Mouse (Mus musculus): ENCODE measurements around the gene Ahctf1. TPM values are rescaled to one million over a fixed set of nuclear protein-coding genes. Genes with fewer than 3 reads are reported as not detected.

The Ahctf1 gene
- polyA plus RNA-seq (2015; fragmentation: Nextera tagmentation; extraction: Ambion mirVana): 8.1 and 9.2 TPM in 2 replicates

- Histone ChIP-seq H3K4me1 (ENCODE audit: insufficient read depth) (peaks cover 29% of the 10 kb centered on the region), H3K9me3 (ENCODE audit: low read length) (no peaks in the 10 kb centered on the region), H3K4me3 (ENCODE audit: low read depth, low read length) (peak within 1 kb of the TSS; percentile 94), H3K27me3 (ENCODE audit: insufficient read depth, low read length) (no peaks in the 10 kb centered on the region), H3K9ac (replicated peaks) (peak within 1 kb of the TSS; percentile 94), H3K36me3 (replicated peaks; ENCODE audit: insufficient read depth, low read length) (no peaks in the 10 kb centered on the region; the same call in 1 of the 2 replicates), H3K4me2 (ENCODE audit: low read depth, low read length) (peak within 1 kb of the TSS; percentile 84), H3K27ac (ENCODE audit: low read depth) (peak within 1 kb of the TSS; percentile 98)
- peak; percentile 76 for TF ChIP-seq EP300 (IDR thresholded peaks at IDR 0.05; ENCODE audit: low read depth)
- TF ChIP-seq CTCF (IDR thresholded peaks at IDR 0.05; ENCODE audit: low read depth): peak; percentile 55
- WGBS (ENCODE audit: insufficient replicate concordance): under 1% methylated on average over 44 of the region's 56 CpGs
- ATAC-seq (peak; percentile 94), DNase-seq (peak; percentile 96)
Measured at GRCm38 (mm10) chr1:179803513-179804139, at the start of gene Ahctf1. Gene Ahctf1 (minus strand): TSS chr1:179803680.

- Histone ChIP-seq H3K9me3 (ENCODE audit: low read length) (no peaks in the 10 kb centered on the region), H3K4me1 (ENCODE audit: insufficient read depth) (peaks cover 3% of the 10 kb centered on the region; the same call in 1 of the 2 replicates), H3K4me2 (ENCODE audit: low read depth, low read length) (peak overlapping the region; percentile 83), H3K4me3 (ENCODE audit: low read depth, low read length) (peak overlapping the region; percentile 45), H3K27me3 (ENCODE audit: insufficient read depth, low read length) (no peaks in the 10 kb centered on the region), H3K27ac (ENCODE audit: low read depth) (0 out of 2 replicates have a peak overlapping the region, but pooled peaks have one; percentile 11), H3K9ac (replicated peaks) (peak overlapping the region; percentile 63), H3K36me3 (replicated peaks; ENCODE audit: insufficient read depth, low read length) (no peaks in the 10 kb centered on the region)
- TF ChIP-seq CTCF (IDR thresholded peaks at IDR 0.05; ENCODE audit: low read depth): peak; percentile 87
- no peak; the same call in 1 of the 2 replicates for TF ChIP-seq EP300 (IDR thresholded peaks at IDR 0.05; ENCODE audit: low read depth)
- peak; percentile 89 for DNase-seq
- whole genome bisulfite sequencing (ENCODE audit: insufficient replicate concordance): 5% methylated on average over 20 of the region's 20 CpGs
- ATAC-seq: peak; percentile 69
Measured at GRCm38 (mm10) chr1:179847759-179848389, 44.4 kb upstream of the Ahctf1 start.

- TF ChIP-seq EP300 (IDR thresholded peaks at IDR 0.05; ENCODE audit: low read depth) (no peak), CTCF (IDR thresholded peaks at IDR 0.05; ENCODE audit: low read depth) (no peak)
- WGBS (ENCODE audit: insufficient replicate concordance): 35% methylated on average over 7 of the region's 7 CpGs
- H3K4me2 ChIP-seq (ENCODE audit: low read depth, low read length): peak overlapping the region; percentile 83
Measured at GRCm38 (mm10) chr1:179847173-179847572, 43.7 kb upstream of the Ahctf1 start.

GRCm38 (mm10) chr1:179845832-179846499 is 42.5 kb upstream of the Ahctf1 start:
- H3K27ac ChIP-seq (ENCODE audit: low read depth): no peak overlapping the region
- peaks cover 6% of the 10 kb centered on the region; the same call in 1 of the 2 replicates for H3K4me1 ChIP-seq (ENCODE audit: insufficient read depth)
- TF ChIP-seq EP300 (IDR thresholded peaks at IDR 0.05; ENCODE audit: low read depth) (no peak), CTCF (IDR thresholded peaks at IDR 0.05; ENCODE audit: low read depth) (no peak)
- WGBS (ENCODE audit: insufficient replicate concordance): 80% methylated on average over 16 of the region's 16 CpGs
- no peak overlapping the region for H3K4me2 ChIP-seq (ENCODE audit: low read depth, low read length)
- H3K36me3 ChIP-seq (replicated peaks; ENCODE audit: insufficient read depth, low read length): no peaks in the 10 kb centered on the region
- no peak for ATAC-seq
- no peak for DNase-seq
- H3K27me3 ChIP-seq (ENCODE audit: insufficient read depth, low read length): no peaks in the 10 kb centered on the region
- H3K4me3 ChIP-seq (ENCODE audit: low read depth, low read length): no peak overlapping the region
- H3K9ac ChIP-seq (replicated peaks): no peak overlapping the region
- H3K9me3 ChIP-seq (ENCODE audit: low read length): no peaks in the 10 kb centered on the region

More at GRCm38 (mm10) chr1:179847173-179847572, 43.7 kb upstream of the Ahctf1 start:
- no peaks in the 10 kb centered on the region for H3K9me3 ChIP-seq (ENCODE audit: low read length)
- H3K27ac ChIP-seq (ENCODE audit: low read depth): no peak overlapping the region
- H3K9ac ChIP-seq (replicated peaks): no peak overlapping the region
- H3K4me1 ChIP-seq (ENCODE audit: insufficient read depth): peaks cover 6% of the 10 kb centered on the region; the same call in 1 of the 2 replicates
- ATAC-seq (no peak), DNase-seq (no peak)
- H3K27me3 ChIP-seq (ENCODE audit: insufficient read depth, low read length): no peaks in the 10 kb centered on the region
- H3K4me3 ChIP-seq (ENCODE audit: low read depth, low read length): no peak overlapping the region
- H3K36me3 ChIP-seq (replicated peaks; ENCODE audit: insufficient read depth, low read length): no peaks in the 10 kb centered on the region

GRCm38 (mm10) chr1:179844894-179845293 is 41.4 kb upstream of the Ahctf1 start:
- Histone ChIP-seq H3K9me3 (ENCODE audit: low read length) (no peaks in the 10 kb centered on the region), H3K9ac (replicated peaks) (no peak overlapping the region), H3K4me2 (ENCODE audit: low read depth, low read length) (no peak overlapping the region), H3K27ac (ENCODE audit: low read depth) (no peak overlapping the region), H3K4me1 (ENCODE audit: insufficient read depth) (peaks cover 6% of the 10 kb centered on the region; the same call in 1 of the 2 replicates), H3K4me3 (ENCODE audit: low read depth, low read length) (no peak overlapping the region), H3K36me3 (replicated peaks; ENCODE audit: insufficient read depth, low read length) (no peaks in the 10 kb centered on the region), H3K27me3 (ENCODE audit: insufficient read depth, low read length) (no peaks in the 10 kb centered on the region)
- no peak for TF ChIP-seq EP300 (IDR thresholded peaks at IDR 0.05; ENCODE audit: low read depth)
- TF ChIP-seq CTCF (IDR thresholded peaks at IDR 0.05; ENCODE audit: low read depth): peak; percentile 92
- WGBS (ENCODE audit: insufficient replicate concordance): 10% methylated on average over 5 of the region's 5 CpGs
- DNase-seq (peak; percentile 79), ATAC-seq (peak; percentile 76)

- Histone ChIP-seq H3K36me3 (replicated peaks; ENCODE audit: insufficient read depth, low read length) (no peaks in the 10 kb centered on the region), H3K27ac (ENCODE audit: low read depth) (no peak overlapping the region), H3K9me3 (ENCODE audit: low read length) (no peaks in the 10 kb centered on the region), H3K4me2 (ENCODE audit: low read depth, low read length) (no peak overlapping the region), H3K4me3 (ENCODE audit: low read depth, low read length) (no peak overlapping the region), H3K9ac (replicated peaks) (no peak overlapping the region), H3K4me1 (ENCODE audit: insufficient read depth) (peaks cover 6% of the 10 kb centered on the region; the same call in 1 of the 2 replicates), H3K27me3 (ENCODE audit: insufficient read depth, low read length) (no peaks in the 10 kb centered on the region)
- no peak for TF ChIP-seq CTCF (IDR thresholded peaks at IDR 0.05; ENCODE audit: low read depth)
- TF ChIP-seq EP300 (IDR thresholded peaks at IDR 0.05; ENCODE audit: low read depth): no peak
- DNase-seq (no peak), ATAC-seq (no peak)
- 52% methylated on average over 3 of the region's 3 CpGs for WGBS (ENCODE audit: insufficient replicate concordance)
Measured at GRCm38 (mm10) chr1:179843981-179844380, 40.5 kb upstream of the Ahctf1 start.

Data from liver, postnatal 0 days (tissue).